32 mouse cellular contexts compared by ENCODE assay signal in genomic region chr17:45364871-45365270, GRCm38 (mm10).
A peak's percentile ranks its signal among the peaks of the same experiment; 100 is the strongest.
DNase-seq lines count a peak whose midpoint lies in the region; ATAC-seq and TF ChIP-seq lines count a peak whose summit lies in the region.
"Had no signal": no experiment of that assay in that cellular context is flagged by ENCODE, and none has a peak within 500 bp of the region (broad histone marks: within the 10 kb centered on the region; RNA-seq: fewer than 3 reads in every experiment).

No protein-coding gene starts in this region.

- H3K36me3 ChIP-seq in kidney, embryonic 14.5 days (ENCODE audit: control insufficient read depth, insufficient read depth, low read length) = no peaks in the 10 kb centered on the region
- H3K36me3 ChIP-seq in liver, adult 2 months (ENCODE audit: control insufficient read depth, insufficient read depth, low read length) = no peaks in the 10 kb centered on the region
- H3K36me3 ChIP-seq in liver, postnatal 0 days (replicated peaks; ENCODE audit: insufficient read depth, low read length) = no peaks in the 10 kb centered on the region
- H3K36me3 ChIP-seq in kidney, postnatal 0 days (ENCODE audit: insufficient read depth, low read length) = no peaks in the 10 kb centered on the region
- H3K36me3 ChIP-seq in midbrain, embryonic 16.5 days (ENCODE audit: control insufficient read depth, insufficient read depth, low read length) = no peaks in the 10 kb centered on the region
- H3K36me3 ChIP-seq: embryonic facial prominence, embryonic 10.5 days; embryonic facial prominence, embryonic 15.5 days; forebrain, embryonic 12.5 days; hindbrain, embryonic 12.5 days; limb, embryonic 12.5 days; midbrain, embryonic 12.5 days; neural tube, embryonic 13.5 days had no signal

- no peak overlapping the region for H3K4me3 ChIP-seq in kidney, embryonic 14.5 days (ENCODE audit: low read length)
- no peak overlapping the region for H3K4me3 ChIP-seq in liver, adult 2 months (ENCODE audit: insufficient read depth, low read depth, low read length)
- H3K4me3 ChIP-seq in liver, postnatal 0 days (ENCODE audit: low read depth, low read length) = no peak overlapping the region
- H3K4me3 ChIP-seq in kidney, postnatal 0 days (replicated peaks; ENCODE audit: low read depth, low read length) = no peak overlapping the region
- no peak overlapping the region for H3K4me3 ChIP-seq in midbrain, embryonic 16.5 days (ENCODE audit: low read depth, low read length)
- H3K4me3 ChIP-seq: embryonic facial prominence, embryonic 10.5 days; embryonic facial prominence, embryonic 15.5 days; forebrain, embryonic 12.5 days; hindbrain, embryonic 12.5 days; layer of hippocampus, adult 2 months; left cerebral cortex, adult 2 months; limb, embryonic 12.5 days; megakaryocyte, embryonic 14.5 days; midbrain, embryonic 12.5 days; neural tube, embryonic 13.5 days had no signal

- TF ChIP-seq EP300 in liver, postnatal 0 days (IDR thresholded peaks at IDR 0.05; ENCODE audit: low read depth) = no peak

- no peaks in the 10 kb centered on the region for H3K79me2 ChIP-seq in liver, adult 2 months (ENCODE audit: control insufficient read depth, insufficient read depth, low read length)

- no peak overlapping the region for H3K9ac ChIP-seq in kidney, embryonic 14.5 days (ENCODE audit: low read depth, low read length)
- H3K9ac ChIP-seq in liver, adult 2 months (ENCODE audit: low read depth, low read length) = no peak overlapping the region
- no peak overlapping the region for H3K9ac ChIP-seq in liver, postnatal 0 days (replicated peaks)
- no peak overlapping the region for H3K9ac ChIP-seq in kidney, postnatal 0 days (ENCODE audit: low read depth, low read length)
- no peak overlapping the region for H3K9ac ChIP-seq in midbrain, embryonic 16.5 days (ENCODE audit: low read depth, low read length)
- H3K9ac ChIP-seq: embryonic facial prominence, embryonic 15.5 days; forebrain, embryonic 12.5 days; forebrain, postnatal 0 days; hindbrain, embryonic 12.5 days; limb, embryonic 12.5 days; midbrain, embryonic 12.5 days; neural tube, embryonic 13.5 days had no signal

- peaks cover 3% of the 10 kb centered on the region; the same call in 1 of the 2 replicates for H3K4me1 ChIP-seq in kidney, embryonic 14.5 days (ENCODE audit: control insufficient read depth, insufficient read depth, low read length)
- no peaks in the 10 kb centered on the region for H3K4me1 ChIP-seq in liver, adult 2 months (ENCODE audit: control insufficient read depth, insufficient read depth, low read length)
- H3K4me1 ChIP-seq in liver, postnatal 0 days (ENCODE audit: insufficient read depth) = no peaks in the 10 kb centered on the region
- H3K4me1 ChIP-seq in kidney, postnatal 0 days (replicated peaks; ENCODE audit: insufficient read depth, low read length) = no peaks in the 10 kb centered on the region
- no peaks in the 10 kb centered on the region for H3K4me1 ChIP-seq in midbrain, embryonic 16.5 days (ENCODE audit: control insufficient read depth, insufficient read depth, low read length)
- H3K4me1 ChIP-seq: embryonic facial prominence, embryonic 15.5 days; forebrain, embryonic 12.5 days; hindbrain, embryonic 12.5 days; megakaryocyte, embryonic 14.5 days; midbrain, embryonic 12.5 days had no signal

- TF ChIP-seq CTCF in liver, adult 2 months (IDR thresholded peaks at IDR 0.05; ENCODE audit: low read depth, low read length) = no peak
- TF ChIP-seq CTCF in liver, postnatal 0 days (IDR thresholded peaks at IDR 0.05; ENCODE audit: low read depth) = no peak
- no peak for TF ChIP-seq CTCF in kidney, postnatal 0 days (IDR thresholded peaks at IDR 0.05; ENCODE audit: low read depth)

- no peak overlapping the region for H3K4me2 ChIP-seq in kidney, embryonic 14.5 days (replicated peaks; ENCODE audit: low read depth, low read length)
- H3K4me2 ChIP-seq in liver, postnatal 0 days (ENCODE audit: low read depth, low read length) = no peak overlapping the region
- H3K4me2 ChIP-seq in kidney, postnatal 0 days (ENCODE audit: low read length) = no peak overlapping the region
- no peak overlapping the region for H3K4me2 ChIP-seq in midbrain, embryonic 16.5 days (ENCODE audit: low read length)
- H3K4me2 ChIP-seq: embryonic facial prominence, embryonic 15.5 days; forebrain, embryonic 12.5 days; heart, embryonic 11.5 days; hindbrain, embryonic 12.5 days; limb, embryonic 12.5 days; liver, embryonic 11.5 days; midbrain, embryonic 12.5 days; neural tube, embryonic 13.5 days had no signal

- H3K9me3 ChIP-seq in kidney, embryonic 14.5 days (ENCODE audit: control insufficient read depth, low read length) = no peaks in the 10 kb centered on the region
- no peaks in the 10 kb centered on the region for H3K9me3 ChIP-seq in liver, postnatal 0 days (ENCODE audit: low read length)
- no peaks in the 10 kb centered on the region for H3K9me3 ChIP-seq in kidney, postnatal 0 days (replicated peaks; ENCODE audit: low read length)
- H3K9me3 ChIP-seq in midbrain, embryonic 16.5 days (replicated peaks; ENCODE audit: control insufficient read depth, low read length, poor library complexity, severe bottlenecking) = no peaks in the 10 kb centered on the region
- H3K9me3 ChIP-seq: embryonic facial prominence, embryonic 10.5 days; embryonic facial prominence, embryonic 15.5 days; forebrain, embryonic 12.5 days; hindbrain, embryonic 12.5 days; limb, embryonic 12.5 days; megakaryocyte, embryonic 14.5 days; midbrain, embryonic 12.5 days; neural tube, embryonic 13.5 days had no signal

- no peak overlapping the region for H3K27ac ChIP-seq in kidney, embryonic 14.5 days (ENCODE audit: low read depth, low read length)
- H3K27ac ChIP-seq in liver, adult 2 months (replicated peaks; ENCODE audit: insufficient read depth, low read depth, low read length) = no peak overlapping the region
- no peak overlapping the region for H3K27ac ChIP-seq in liver, postnatal 0 days (ENCODE audit: low read depth)
- no peak overlapping the region for H3K27ac ChIP-seq in kidney, postnatal 0 days
- no peak overlapping the region for H3K27ac ChIP-seq in midbrain, embryonic 16.5 days (ENCODE audit: low read length)
- H3K27ac ChIP-seq: embryonic facial prominence, embryonic 10.5 days; embryonic facial prominence, embryonic 15.5 days; forebrain, embryonic 12.5 days; hindbrain, embryonic 12.5 days; hindbrain, postnatal 0 days; layer of hippocampus, adult 2 months; left cerebral cortex, adult 2 months; limb, embryonic 12.5 days; midbrain, embryonic 12.5 days; neural tube, embryonic 13.5 days had no signal

- TF ChIP-seq POLR2A in liver, adult 2 months (IDR thresholded peaks at IDR 0.05; ENCODE audit: extremely low read depth, insufficient read depth, low read length) = no peak

- DNase-seq in kidney, adult 11 months = peak; percentile 34
- DNase-seq in liver, adult 2 months (ENCODE audit: extremely low read depth, low read depth, low spot score) = peak; percentile 2
- no peak for DNase-seq in liver, postnatal 0 days
- DNase-seq in kidney, postnatal 0 days (ENCODE audit: low spot score) = peak; percentile 51
- DNase-seq in kidney, postnatal 36 days = peak; percentile 12 to 64
- DNase-seq: adrenal gland, postnatal 10 days; cerebellum, adult 8-10 months; cerebellum, postnatal 25 days; forebrain, postnatal 0 days; gastrocnemius, postnatal 36 days; heart, adult 18-20 months; heart, postnatal 36 days; lung, postnatal 4 days; right cerebral cortex, postnatal 4 days; thymus, postnatal 36 days had no signal

- no peaks in the 10 kb centered on the region for H3K27me3 ChIP-seq in kidney, embryonic 14.5 days (ENCODE audit: control insufficient read depth, insufficient read depth, low read length)
- H3K27me3 ChIP-seq in liver, adult 2 months (ENCODE audit: control insufficient read depth, insufficient read depth, low read length) = peaks cover 2% of the 10 kb centered on the region; the same call in 1 of the 2 replicates
- H3K27me3 ChIP-seq in liver, postnatal 0 days (ENCODE audit: insufficient read depth, low read length) = no peaks in the 10 kb centered on the region
- no peaks in the 10 kb centered on the region for H3K27me3 ChIP-seq in kidney, postnatal 0 days (ENCODE audit: insufficient read depth, low read length)
- H3K27me3 ChIP-seq in midbrain, embryonic 16.5 days (ENCODE audit: control insufficient read depth, insufficient read depth, low read depth, low read length) = no peaks in the 10 kb centered on the region
- H3K27me3 ChIP-seq: hindbrain, embryonic 12.5 days; neural tube, embryonic 13.5 days; Patski had no signal

- 46% methylated on average over 7 of the region's 7 CpGs for WGBS in kidney, embryonic 14.5 days
- WGBS in liver, adult 2 months = 66% methylated on average over 7 of the region's 7 CpGs
- 59% methylated on average over 7 of the region's 7 CpGs for WGBS in liver, postnatal 0 days (ENCODE audit: insufficient replicate concordance)
- 47% methylated on average over 7 of the region's 7 CpGs for WGBS in kidney, postnatal 0 days
- WGBS in midbrain, embryonic 16.5 days = 76% methylated on average over 7 of the region's 7 CpGs

- no peak for ATAC-seq in kidney, embryonic 14.5 days (ENCODE audit: low FRiP score, low TSS enrichment)
- no peak for ATAC-seq in liver, postnatal 0 days
- no peak for ATAC-seq in kidney, postnatal 0 days (replicated peaks; ENCODE audit: low FRiP score, low read depth)
- ATAC-seq in midbrain, embryonic 16.5 days = no peak
- ATAC-seq: forebrain, postnatal 0 days; hindbrain, postnatal 0 days; intestine, embryonic 16.5 days; Patski had no signal
